Mouse (Mus musculus): ENCODE measurements around the gene Rbms3. TPM values are rescaled to one million over a fixed set of nuclear protein-coding genes. Genes with fewer than 3 reads are reported as not detected.

Rbms3 gene
- total RNA-seq (2021) = 10 to 100 TPM; 11.0 to 17.4 TPM

- no peak for DNase-seq (ENCODE audit: low spot score in 2 of 2)
- intact Hi-C loops (cut with DNase I) = no loop called here
Measured at GRCm38 (mm10) chr9:117629771-117630170, at the start of gene Rbms3. Gene Rbms3, minus strand, starts transcription at chr9:117629913.

- intact Hi-C loops (cut with DNase I) = no loop called here
- no peak for DNase-seq (ENCODE audit: low spot score in 2 of 2)
Measured at GRCm38 (mm10) chr9:117673311-117673710, 43.6 kb upstream of the Rbms3 start.

- intact Hi-C loops (cut with DNase I) = no loop called here
Measured at GRCm38 (mm10) chr9:117654626-117655025, 24.9 kb upstream of the Rbms3 start.

GRCm38 (mm10) chr9:117653641-117654040, 23.9 kb upstream of the Rbms3 start:
- no peak for DNase-seq (ENCODE audit: low spot score in 2 of 2)
- intact Hi-C loops (cut with DNase I) = no loop called here

More at GRCm38 (mm10) chr9:117654626-117655025, 24.9 kb upstream of the Rbms3 start:
- no peak for DNase-seq (ENCODE audit: low spot score in 2 of 2)

GRCm38 (mm10) chr9:117646131-117646530, 16.4 kb upstream of the Rbms3 start:
- intact Hi-C loops (cut with DNase I) = no loop called here
- DNase-seq (ENCODE audit: low spot score in 2 of 2) = no peak

GRCm38 (mm10) chr9:117641090-117641782, 11.5 kb upstream of the Rbms3 start:
- no peak for DNase-seq (ENCODE audit: low spot score in 2 of 2)
- intact Hi-C loops (cut with DNase I) = no loop called here

- DNase-seq (ENCODE audit: low spot score in 2 of 2) = no peak
- intact Hi-C loops (cut with DNase I) = no loop called here
Measured at GRCm38 (mm10) chr9:117638623-117639185, 9.0 kb upstream of the Rbms3 start.

GRCm38 (mm10) chr9:117636492-117636891, 6.8 kb upstream of the Rbms3 start:
- DNase-seq (ENCODE audit: low spot score in 2 of 2) = no peak
- intact Hi-C loops (cut with DNase I) = no loop called here

- no peak for DNase-seq (ENCODE audit: low spot score in 2 of 2)
- intact Hi-C loops (cut with DNase I) = no loop called here
Measured at GRCm38 (mm10) chr9:117627173-117627572, 2.5 kb downstream of the Rbms3 start.

GRCm38 (mm10) chr9:117600781-117601180, 28.9 kb downstream of the Rbms3 start:
- no peak for DNase-seq (ENCODE audit: low spot score in 2 of 2)
- intact Hi-C loops (cut with DNase I) = no loop called here

- intact Hi-C loops (cut with DNase I) = no loop called here
- no peak for DNase-seq (ENCODE audit: low spot score in 2 of 2)
Measured at GRCm38 (mm10) chr9:117599341-117599740, 30.4 kb downstream of the Rbms3 start.

GRCm38 (mm10) chr9:117596162-117596561, 33.6 kb downstream of the Rbms3 start:
- intact Hi-C loops (cut with DNase I) = no loop called here
- DNase-seq (ENCODE audit: low spot score in 2 of 2) = no peak

GRCm38 (mm10) chr9:117585345-117585744, 44.4 kb downstream of the Rbms3 start:
- intact Hi-C loops (cut with DNase I) = no loop called here
- DNase-seq (ENCODE audit: low spot score in 2 of 2) = peak in 1 of 2 experiments; percentile 62

- DNase-seq (ENCODE audit: low spot score in 2 of 2) = peak; percentile 6 to 15
- intact Hi-C loops (cut with DNase I) = no loop called here
Measured at GRCm38 (mm10) chr9:117583638-117584037, 46.1 kb downstream of the Rbms3 start.

GRCm38 (mm10) chr9:117582591-117582990, 47.1 kb downstream of the Rbms3 start:
- intact Hi-C loops (cut with DNase I) = no loop called here
- no peak for DNase-seq (ENCODE audit: low spot score in 2 of 2)

- DNase-seq (ENCODE audit: low spot score in 2 of 2) = no peak
- intact Hi-C loops (cut with DNase I) = no loop called here
Measured at GRCm38 (mm10) chr9:117571186-117571855, 58.4 kb downstream of the Rbms3 start.

GRCm38 (mm10) chr9:117570240-117570821, 59.4 kb downstream of the Rbms3 start:
- intact Hi-C loops (cut with DNase I) = no loop called here
- DNase-seq (ENCODE audit: low spot score in 2 of 2) = no peak

GRCm38 (mm10) chr9:117566293-117566692, 63.4 kb downstream of the Rbms3 start:
- no peak for DNase-seq (ENCODE audit: low spot score in 2 of 2)
- intact Hi-C loops (cut with DNase I) = no loop called here

GRCm38 (mm10) chr9:117558562-117558961, 71.2 kb downstream of the Rbms3 start:
- intact Hi-C loops (cut with DNase I) = no loop called here
- DNase-seq (ENCODE audit: low spot score in 2 of 2) = no peak

GRCm38 (mm10) chr9:117554356-117554755, 75.4 kb downstream of the Rbms3 start:
- no peak for DNase-seq (ENCODE audit: low spot score in 2 of 2)
- intact Hi-C loops (cut with DNase I) = no loop called here

- no peak for DNase-seq (ENCODE audit: low spot score in 2 of 2)
- intact Hi-C loops (cut with DNase I) = no loop called here
Measured at GRCm38 (mm10) chr9:117529281-117529680, 100.4 kb downstream of the Rbms3 start.

All from left cerebral cortex, postnatal 25 days (tissue).